ENCODE assay signal across 20 mouse cellular contexts in the genomic region with DNA sequence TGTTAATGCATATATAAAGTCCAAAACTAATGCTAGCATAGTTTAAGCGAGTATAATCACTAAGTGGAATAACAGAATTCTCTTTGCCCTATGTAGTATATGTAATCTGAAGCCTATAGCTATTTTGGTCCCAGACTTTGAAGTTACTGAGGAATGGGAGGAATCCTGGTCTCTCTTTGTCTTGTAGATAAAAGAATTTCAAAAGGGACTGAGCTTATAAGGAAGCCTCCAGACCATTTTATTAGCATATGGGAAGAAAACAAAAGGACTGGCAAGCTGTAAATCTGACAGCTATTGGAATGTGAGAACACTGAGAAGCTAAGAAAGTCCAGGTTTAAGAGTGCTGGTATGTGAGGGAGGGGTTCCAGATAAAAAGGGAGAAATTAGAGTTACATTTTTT.
"Had no signal": no experiment of that assay in that cellular context is flagged by ENCODE, and none has a peak within 500 bp of the region (broad histone marks: within the 10 kb centered on the region; RNA-seq: fewer than 3 reads in every experiment).

No protein-coding gene starts in this region.

- DNase-seq: kidney, adult 9 months; kidney, postnatal 25 days; layer of hippocampus, adult 9-11 months; liver; lung, adult 18-20 months; lung, postnatal 10 days; lung, postnatal 4 days; thymus, adult 18-20 months; thymus, postnatal 36 days had no signal

- H3K9me3 ChIP-seq: limb, embryonic 10.5 days; limb, embryonic 13.5 days; liver, embryonic 12.5 days; liver, embryonic 15.5 days; lung, embryonic 15.5 days; midbrain, embryonic 10.5 days; midbrain, embryonic 13.5 days; neural tube, embryonic 13.5 days had no signal

- H3K4me3 ChIP-seq: layer of hippocampus, adult 2 months; limb, embryonic 10.5 days; limb, embryonic 13.5 days; liver, embryonic 12.5 days; liver, embryonic 15.5 days; lung, embryonic 15.5 days; midbrain, embryonic 10.5 days; midbrain, embryonic 13.5 days; myocyte; neural tube, embryonic 13.5 days had no signal

- H3K9ac ChIP-seq: limb, embryonic 13.5 days; liver, embryonic 12.5 days; liver, embryonic 15.5 days; lung, embryonic 15.5 days; midbrain, embryonic 13.5 days; neural tube, embryonic 13.5 days had no signal

- H3K27ac ChIP-seq: layer of hippocampus, adult 2 months; limb, embryonic 10.5 days; limb, embryonic 13.5 days; liver, embryonic 12.5 days; liver, embryonic 15.5 days; lung, embryonic 15.5 days; midbrain, embryonic 10.5 days; midbrain, embryonic 13.5 days; neural tube, embryonic 13.5 days had no signal

- H3K4me1 ChIP-seq: limb, embryonic 10.5 days; limb, embryonic 13.5 days; liver, embryonic 12.5 days; liver, embryonic 15.5 days; lung, embryonic 15.5 days; midbrain, embryonic 13.5 days; neural tube, embryonic 13.5 days had no signal

- H3K36me3 ChIP-seq: limb, embryonic 10.5 days; limb, embryonic 13.5 days; liver, embryonic 12.5 days; liver, embryonic 15.5 days; lung, embryonic 15.5 days; midbrain, embryonic 10.5 days; midbrain, embryonic 13.5 days; neural tube, embryonic 13.5 days had no signal

- ATAC-seq: liver, embryonic 12.5 days; midbrain, embryonic 13.5 days; midbrain, embryonic 16.5 days had no signal
